Mouse (Mus musculus) heart, adult 8-10 months (tissue): ENCODE results near the gene Unc50. TPM values are rescaled to one million over a fixed set of nuclear protein-coding genes. Genes with fewer than 3 reads are reported as not detected.

Experiments used
- DNase-seq: peaks from one replicate; pipeline ENCODE4 v3.0.0; 2022; ENCODE audit warnings: low spot score
- total RNA-seq, 4 experiments: library from RNA; stranded (reverse); gene quantifications; 2 replicates each; pipeline ENCODE4 v1.2.4; 2022

The Unc50 gene
- 10 to 100 TPM; 24.8 to 29.3 (median 28.3) TPM for total RNA-seq

- peak; percentile 97 for DNase-seq
Observed at GRCm38 (mm10) chr1:37429366-37430296, at the start of gene Unc50, which contains the start of gene Coa5. Gene Unc50 (plus strand): TSS chr1:37430139. Gene Coa5 (minus strand): TSS chr1:37430103.

- DNase-seq, result no peak
Observed at GRCm38 (mm10) chr1:37380913-37381312, 49.0 kb upstream of the Unc50 start.

GRCm38 (mm10) chr1:37384304-37384703 is 45.6 kb upstream of the Unc50 start:
- DNase-seq, result no peak

DNA sequence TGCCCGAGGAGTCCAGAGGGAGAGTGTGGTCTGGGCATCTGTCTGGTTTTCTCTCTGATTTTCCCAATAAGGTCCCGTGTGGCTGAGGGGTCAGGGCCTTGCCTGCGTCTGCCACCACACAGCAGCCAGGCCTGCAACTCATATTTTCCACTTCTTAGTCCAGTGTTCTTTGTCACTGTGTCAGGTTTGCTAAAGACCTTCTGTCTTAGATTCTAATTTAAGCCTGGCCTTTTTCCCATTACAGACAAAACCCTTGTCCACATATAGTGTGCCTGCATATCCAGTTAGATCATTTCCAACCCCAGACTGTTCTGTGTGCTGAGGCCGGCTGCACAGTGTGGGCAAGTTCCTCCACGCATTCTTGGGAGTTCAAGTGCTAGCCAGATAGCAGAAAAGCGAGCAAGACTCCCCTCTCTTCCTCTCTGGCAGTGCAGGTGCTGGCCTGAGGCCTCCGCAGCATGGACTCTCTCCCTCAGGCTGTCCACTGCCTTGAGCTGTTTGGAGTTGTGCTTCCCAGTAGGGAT is 43.4 kb upstream of the Unc50 start:
- DNase-seq, result peak; percentile 31

DNA sequence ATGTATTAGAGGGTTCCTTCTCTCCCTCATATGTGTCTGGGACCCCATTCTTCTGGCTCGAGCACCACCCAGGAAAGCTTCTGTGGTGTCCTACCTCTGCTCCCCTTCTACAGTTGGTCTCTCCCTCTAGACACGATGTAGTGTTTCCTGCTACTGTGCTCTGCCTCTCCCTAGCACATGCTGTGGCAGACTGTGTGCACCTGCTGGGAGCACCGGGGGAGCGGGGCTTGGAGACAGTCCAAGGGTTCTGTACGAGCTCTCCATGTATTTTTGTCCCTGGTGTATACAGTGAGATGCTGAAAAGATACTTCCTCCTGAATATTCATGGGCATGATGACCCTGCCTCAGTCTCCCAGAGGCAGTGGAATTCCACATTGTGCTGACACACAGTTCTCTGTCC is 36.8 kb upstream of the Unc50 start:
- DNase-seq, result no peak

GRCm38 (mm10) chr1:37396481-37396880 is 33.5 kb upstream of the Unc50 start:
- no peak for DNase-seq

GRCm38 (mm10) chr1:37398961-37399360 is 31.0 kb upstream of the Unc50 start:
- DNase-seq, result no peak

DNA sequence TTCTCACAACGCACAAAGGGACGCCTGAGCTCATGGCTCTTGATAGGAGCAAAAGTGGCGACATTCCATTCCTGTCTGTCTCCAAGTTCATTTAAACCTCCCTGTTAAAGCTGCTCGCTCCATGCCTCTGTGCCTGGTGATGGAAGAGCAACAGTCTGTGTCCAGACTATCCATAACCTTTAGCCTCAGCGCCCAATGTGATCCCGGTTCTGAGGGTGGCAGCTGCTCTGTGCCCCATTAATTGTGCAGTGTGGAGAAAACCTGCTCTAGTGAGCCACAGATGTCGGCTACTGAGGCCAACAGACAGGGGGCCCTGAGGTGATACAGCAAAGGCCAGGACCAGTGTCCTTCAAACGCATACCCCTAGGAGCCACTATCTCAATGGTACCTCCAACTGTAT is 30.2 kb upstream of the Unc50 start:
- DNase-seq, result no peak

DNA sequence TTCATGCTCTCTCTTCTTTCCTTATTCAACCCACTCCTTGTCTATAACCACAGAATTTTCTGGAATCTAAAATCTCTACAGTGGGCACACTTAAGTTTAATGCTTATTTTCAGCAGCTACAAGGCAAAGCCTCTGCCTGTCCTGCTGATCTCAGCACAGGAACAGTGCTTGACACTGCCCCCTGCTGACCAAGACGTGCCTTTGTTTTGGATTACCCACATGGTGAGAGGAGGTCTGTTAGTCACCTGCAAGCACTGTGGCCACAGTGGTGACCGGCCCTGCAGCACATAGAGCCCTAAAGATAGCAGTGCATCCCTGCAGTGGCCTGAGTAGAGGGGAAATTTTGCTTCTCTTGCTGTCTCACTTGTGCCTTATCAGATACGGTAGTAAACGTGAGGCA is 28.3 kb upstream of the Unc50 start:
- peak; percentile 43 for DNase-seq

- no peak for DNase-seq
Observed at GRCm38 (mm10) chr1:37405137-37405536, 24.8 kb upstream of the Unc50 start.

- DNase-seq, result no peak
Observed at GRCm38 (mm10) chr1:37407228-37407627, 22.7 kb upstream of the Unc50 start.

- no peak for DNase-seq
Observed at GRCm38 (mm10) chr1:37408059-37408458, 21.9 kb upstream of the Unc50 start.

DNA sequence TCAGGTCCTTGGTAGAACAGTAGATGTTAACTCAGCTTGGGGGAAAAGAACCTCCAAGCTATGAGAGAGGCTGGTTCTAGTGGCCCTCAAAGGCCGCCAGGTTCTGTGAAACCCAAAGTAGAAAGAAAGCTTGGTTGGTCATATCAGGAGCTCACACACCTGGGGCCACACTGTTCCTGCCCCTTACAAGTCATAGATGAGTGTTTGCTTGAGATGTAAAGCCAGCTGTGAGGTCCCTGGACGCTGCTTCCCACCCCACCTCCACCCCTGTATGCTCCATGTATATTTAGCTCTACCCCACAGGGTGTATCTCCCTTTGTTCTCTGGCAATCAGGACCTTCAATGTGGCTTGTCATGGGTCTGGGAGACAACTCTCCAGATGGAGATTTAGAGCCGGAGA is 21.3 kb upstream of the Unc50 start:
- no peak for DNase-seq

DNA sequence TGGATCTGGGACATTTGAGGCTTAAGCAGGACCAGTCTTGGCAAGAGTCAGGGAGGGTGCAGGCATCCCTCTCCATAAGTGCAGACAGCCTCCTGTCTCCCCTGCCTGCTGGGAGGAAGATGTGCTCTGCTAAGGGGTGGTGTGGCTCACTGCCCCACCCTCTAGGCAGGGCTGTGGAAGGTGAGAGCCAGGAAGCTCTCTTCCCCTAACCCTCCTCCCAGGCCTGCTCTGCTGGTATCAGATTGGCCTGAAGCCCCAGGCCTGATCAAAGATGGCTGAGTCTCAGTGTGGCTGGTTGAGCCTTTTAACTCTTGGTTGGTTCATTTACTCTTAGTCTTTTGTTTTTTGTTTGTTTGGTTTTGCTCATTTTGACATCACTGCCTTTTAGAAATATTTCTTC is 20.3 kb upstream of the Unc50 start:
- no peak for DNase-seq

- no peak for DNase-seq
Observed at GRCm38 (mm10) chr1:37415394-37415793, 14.5 kb upstream of the Unc50 start.

GRCm38 (mm10) chr1:37419420-37419819 is 10.5 kb upstream of the Unc50 start:
- peak; percentile 44 for DNase-seq

DNA sequence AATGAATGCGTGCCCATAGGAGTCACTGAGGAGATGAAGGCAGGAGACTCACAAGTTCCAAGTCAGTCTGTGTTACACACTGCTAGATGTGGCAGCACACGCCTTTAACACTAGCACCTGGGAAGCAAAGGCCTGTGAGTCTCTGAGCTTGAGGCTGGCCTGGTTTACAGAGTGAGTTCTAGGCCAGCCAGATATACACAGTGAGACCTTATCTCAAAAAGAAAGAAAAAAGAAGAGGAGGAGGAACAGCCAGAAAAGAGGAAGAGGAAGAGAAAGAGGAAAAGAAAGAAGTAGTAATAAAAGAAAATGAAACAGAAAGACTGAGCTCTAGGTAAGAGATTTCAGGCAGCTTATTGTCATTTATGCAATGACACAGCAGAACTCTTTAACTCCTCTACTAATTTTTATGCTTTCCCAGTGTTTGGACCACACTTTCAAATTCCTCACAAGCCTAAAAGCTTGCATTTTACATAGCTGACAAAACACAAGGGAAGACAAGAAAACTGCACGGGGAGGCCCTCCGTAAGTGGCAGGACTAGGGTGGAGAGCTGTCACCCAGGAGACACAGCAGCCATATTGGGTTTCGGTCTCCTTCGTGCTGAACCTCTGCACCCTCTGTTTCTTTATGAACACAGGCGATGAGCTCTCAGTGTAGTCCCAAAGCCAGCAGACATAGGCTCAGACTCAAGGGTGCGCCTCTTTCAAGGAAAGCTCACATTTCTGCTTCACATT is 2.6 kb upstream of the Unc50 start:
- no peak for DNase-seq

DNA sequence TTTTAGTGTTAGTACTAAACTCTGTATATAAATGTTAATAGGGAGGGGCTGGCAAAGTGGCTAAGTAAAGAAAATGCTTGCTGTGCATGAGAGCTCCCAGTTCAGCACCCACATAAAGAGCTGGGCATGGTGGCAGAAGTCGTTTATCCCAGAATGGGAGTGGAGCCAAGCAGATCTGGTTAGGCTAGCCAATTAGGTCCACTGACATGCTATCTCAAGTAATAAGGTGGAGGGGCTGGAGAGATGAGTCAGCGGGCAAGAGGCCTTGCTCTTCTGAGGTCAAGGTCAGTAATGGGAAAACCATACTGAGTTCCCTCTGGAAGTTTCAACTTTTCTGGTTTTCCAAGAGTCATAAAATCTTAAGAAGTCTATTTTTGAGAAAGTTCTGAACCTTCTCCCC is 1.0 kb upstream of the Unc50 start:
- no peak for DNase-seq

- no peak for DNase-seq
Observed at GRCm38 (mm10) chr1:37430297-37430840, 430 bp downstream of the Unc50 start.

DNA sequence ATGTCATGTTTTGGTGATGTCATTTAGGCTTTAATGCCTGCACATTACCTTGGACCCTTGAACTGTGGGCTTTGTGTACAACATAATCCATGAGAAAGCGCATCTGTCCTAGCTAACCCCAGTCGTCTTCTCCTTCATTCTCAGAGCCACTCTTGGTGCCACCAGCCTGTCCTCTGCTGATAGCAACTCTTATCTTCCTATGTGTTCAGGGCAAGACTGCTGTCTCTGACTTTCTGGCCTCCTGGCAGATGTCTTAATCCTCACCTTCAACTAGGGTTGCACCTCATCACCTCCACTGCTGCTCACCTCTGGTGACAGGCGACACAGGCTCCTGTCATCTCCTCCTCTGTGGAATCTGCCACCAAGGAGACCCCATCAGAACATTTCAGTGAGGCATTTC is 6.5 kb downstream of the Unc50 start:
- no peak for DNase-seq

DNA sequence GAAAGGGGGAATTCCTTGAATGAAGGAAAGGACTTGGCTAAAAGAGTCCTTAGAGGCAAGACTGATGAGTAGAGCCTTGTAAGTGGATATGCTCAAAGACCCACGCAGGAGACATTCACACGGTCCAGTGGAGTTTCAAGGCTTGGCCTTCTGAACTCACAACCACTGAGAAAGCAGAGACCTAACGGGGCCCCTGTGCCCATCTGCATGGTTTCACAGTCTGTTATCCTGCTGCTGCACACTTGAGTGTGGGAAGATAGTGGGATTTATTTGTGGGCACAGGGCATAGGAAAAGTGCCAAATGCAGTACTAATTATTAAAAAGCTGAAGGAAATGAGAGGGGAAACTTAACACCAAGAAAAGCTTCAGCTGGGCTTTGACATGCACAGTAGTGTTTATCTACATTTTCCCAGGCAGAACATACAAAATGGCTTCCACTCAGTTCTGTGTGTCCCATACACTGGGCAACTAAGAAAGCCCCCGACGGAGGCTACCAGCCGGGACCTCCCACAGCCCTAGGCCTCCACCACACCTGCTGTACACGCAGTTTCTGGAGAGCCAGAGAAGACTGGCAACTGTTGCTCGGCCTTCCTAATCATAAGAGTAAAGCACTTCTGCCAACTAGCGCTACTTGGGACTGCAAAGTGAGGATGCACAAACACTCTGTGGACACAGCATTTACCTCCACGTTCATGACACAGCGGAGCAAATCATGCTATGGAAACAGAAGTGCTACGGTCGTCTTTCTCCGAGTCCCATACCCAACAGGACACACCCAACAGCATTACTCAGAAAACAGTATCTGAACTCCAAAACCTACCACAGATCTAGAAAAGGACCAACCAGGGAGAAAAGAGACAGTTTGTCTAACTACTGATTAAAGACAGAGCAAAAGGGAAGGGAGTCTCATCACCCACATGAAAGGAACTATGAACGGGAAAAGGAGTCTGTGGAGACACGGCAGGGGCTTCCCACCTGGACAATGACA is 13.2 kb downstream of the Unc50 start:
- no peak for DNase-seq
